27 mouse cellular contexts compared by ENCODE assay signal in genomic region chr17:31287216-31287615, GRCm38 (mm10). TPM values are rescaled to one million over a fixed set of nuclear protein-coding genes. Genes with fewer than 3 reads are reported as not detected.
DNase-seq lines count a peak whose midpoint lies in the region; ATAC-seq and TF ChIP-seq lines count a peak whose summit lies in the region.
"Had no signal": no experiment of that assay in that cellular context is flagged by ENCODE, and none has a peak within 500 bp of the region (broad histone marks: within the 10 kb centered on the region; RNA-seq: fewer than 3 reads in every experiment).

No protein-coding gene starts in this region.

- H3K9me3 ChIP-seq in ES-Bruce4 (replicated peaks; ENCODE audit: control insufficient read depth, insufficient read depth, low read length, poor library complexity, severe bottlenecking): no peaks in the 10 kb centered on the region
- H3K9me3 ChIP-seq in intestine, postnatal 0 days (ENCODE audit: control insufficient read depth): no peaks in the 10 kb centered on the region
- H3K9me3 ChIP-seq: forebrain, embryonic 10.5 days; forebrain, embryonic 13.5 days; heart, embryonic 15.5 days had no signal

- WGBS in intestine, postnatal 0 days: 85% methylated on average over 3 of the region's 3 CpGs

- H3K36me3 ChIP-seq in ES-Bruce4 (ENCODE audit: control insufficient read depth, insufficient read depth, low read length, poor library complexity, severe bottlenecking): no peaks in the 10 kb centered on the region
- H3K36me3 ChIP-seq in intestine, postnatal 0 days (ENCODE audit: control insufficient read depth, insufficient read depth): no peaks in the 10 kb centered on the region
- H3K36me3 ChIP-seq: forebrain, embryonic 10.5 days; heart, embryonic 15.5 days had no signal

- H3K4me1 ChIP-seq in ES-Bruce4 (ENCODE audit: control insufficient read depth, insufficient read depth, low read length): peaks cover 10% of the 10 kb centered on the region
- no peaks in the 10 kb centered on the region for H3K4me1 ChIP-seq in intestine, postnatal 0 days (replicated peaks; ENCODE audit: control insufficient read depth, insufficient read depth, low read length)
- H3K4me1 ChIP-seq: heart, embryonic 15.5 days had no signal

- no peak for TF ChIP-seq CTCF in ES-Bruce4 (IDR thresholded peaks at IDR 0.05; ENCODE audit: low read depth, low read length)
- no peak for TF ChIP-seq CTCF in intestine, postnatal 0 days (IDR thresholded peaks at IDR 0.05; ENCODE audit: low read depth)

- no peak overlapping the region for H3K4me2 ChIP-seq in intestine, postnatal 0 days (replicated peaks; ENCODE audit: low read depth)
- H3K4me2 ChIP-seq: forebrain, embryonic 13.5 days; heart, embryonic 11.5 days; heart, embryonic 15.5 days; hindbrain, embryonic 14.5 days had no signal

- H3K4me3 ChIP-seq in ES-Bruce4 (ENCODE audit: low read depth, low read length): peak overlapping the region; percentile 97
- no peak overlapping the region for H3K4me3 ChIP-seq in intestine, postnatal 0 days (ENCODE audit: low read depth, low read length)
- H3K4me3 ChIP-seq: forebrain, embryonic 10.5 days; forebrain, embryonic 13.5 days; heart, embryonic 15.5 days had no signal

- TF ChIP-seq EP300 in ES-Bruce4 (IDR thresholded peaks at IDR 0.05; ENCODE audit: insufficient read depth, low read depth, low read length): no peak

- no peak overlapping the region for H3K27ac ChIP-seq in ES-Bruce4 (ENCODE audit: insufficient read depth, low read length)
- no peak overlapping the region for H3K27ac ChIP-seq in intestine, postnatal 0 days (ENCODE audit: low read depth, low read length)
- H3K27ac ChIP-seq: forebrain, embryonic 10.5 days; forebrain, embryonic 13.5 days; heart, embryonic 15.5 days; hindbrain, embryonic 14.5 days; hindbrain, postnatal 0 days had no signal

- TF ChIP-seq POLR2A in ES-Bruce4 (IDR thresholded peaks at IDR 0.05; ENCODE audit: insufficient read depth, low read length): no peak

- H3K27me3 ChIP-seq in ES-Bruce4 (ENCODE audit: control insufficient read depth, insufficient read depth, low read length, poor library complexity, severe bottlenecking): no peaks in the 10 kb centered on the region
- no peaks in the 10 kb centered on the region for H3K27me3 ChIP-seq in intestine, postnatal 0 days (replicated peaks; ENCODE audit: control insufficient read depth, insufficient read depth, low read length)
- H3K27me3 ChIP-seq: forebrain, embryonic 13.5 days; heart, embryonic 15.5 days; Patski had no signal

- peak; percentile 88 for DNase-seq in A20 (ENCODE audit: low read depth, low spot score)
- DNase-seq in MEL-GATA-1-ER (ENCODE audit: extremely low read depth, low read depth): peak; percentile 80
- no peak for DNase-seq in ovary, postnatal 10 days (ENCODE audit: low spot score)
- no peak for DNase-seq in neural tube, embryonic 10.5 days (ENCODE audit: extremely low spot score, low spot score)
- DNase-seq: adrenal gland, adult 2 months; adrenal gland, postnatal 14 days; B cell, adult 2 months; cerebellum, adult 11-12 months; cerebellum, adult 8-10 months; cerebellum, postnatal 10 days; cerebellum, postnatal 36 days; gastrocnemius, postnatal 14 days; heart, postnatal 10 days; heart, postnatal 36 days; kidney, adult 11 months; kidney, adult 8-10 months had no signal

- peak overlapping the region; percentile 56 for H3K9ac ChIP-seq in ES-Bruce4 (ENCODE audit: low read depth, poor library complexity, severe bottlenecking)
- no peak overlapping the region for H3K9ac ChIP-seq in intestine, postnatal 0 days (ENCODE audit: low read depth, low read length)
- H3K9ac ChIP-seq: forebrain, embryonic 13.5 days; heart, embryonic 15.5 days; hindbrain, embryonic 14.5 days had no signal

- no peak for ATAC-seq in intestine, postnatal 0 days
- ATAC-seq: forebrain, embryonic 13.5 days; forebrain, embryonic 16.5 days; hindbrain, postnatal 0 days; inflammation-experienced regulatory T-cells, adult 6 months; Patski had no signal

RNA-seq across cellular contexts. Expression of gene Slc37a1, which starts 0.6 kb away (rescaled TPM):
- 13.4 and 14.6 TPM in 2 replicates for polyA plus RNA-seq in ES-Bruce4 (2011; ENCODE audit: insufficient read depth, insufficient read length, low read depth, missing spikeins)
- 16.5 and 17.1 TPM in 2 replicates for polyA plus RNA-seq in intestine, postnatal 0 days (2015; fragmentation: Nextera tagmentation; extraction: Ambion mirVana)

RNA-seq across cellular contexts. Expression of gene Rsph1, which starts 10.0 kb away (rescaled TPM):
- 11.3 and 11.5 TPM in 2 replicates for polyA plus RNA-seq in ES-Bruce4 (2011; ENCODE audit: insufficient read depth, insufficient read length, low read depth, missing spikeins)
- 0.54 and 0.66 TPM in 2 replicates for polyA plus RNA-seq in intestine, postnatal 0 days (2015; fragmentation: Nextera tagmentation; extraction: Ambion mirVana)

Comparison
In these comparisons a context has a peak if more than half of its experiments do, and no peak if none do; other contexts are left out.
1. DNase-seq: peak in A20 (single experiment) and MEL-GATA-1-ER (single experiment); none in ovary, postnatal 10 days (single experiment) and neural tube, embryonic 10.5 days (single experiment).